Mouse (Mus musculus): ENCODE measurements at regions not wholly inside any gene's neighbourhood (a gene's known extent, or its start where the extent isn't known, plus 50 kb on each side); places are given as distances from the start of the nearest gene placed in this dataset.

GRCm38 (mm10) chr13:56010416-56010815, 125.7 kb downstream of the H2afy start:
- TF ChIP-seq CTCF (IDR thresholded peaks at IDR 0.05; ENCODE audit: extremely low read depth, insufficient read length, insufficient replicate concordance, low read depth, low read length) (no peak), POLR2A (IDR thresholded peaks at IDR 0.05; ENCODE audit: low read depth, low read length) (no peak)

All from small intestine, adult 2 months (tissue).